Mouse (Mus musculus) WW6 (cell line): ENCODE results near the gene Spic.

ENCODE experiments used
- DNase-seq: peaks from one replicate; pipeline ENCODE4 v3.0.0-alpha.2; 2013; ENCODE audit warnings: low read depth, low spot score

The Spic gene

GRCm38 (mm10) chr10:88645448-88645847, 39.4 kb downstream of the Spic start:
- DNase-seq, result no peak

- DNase-seq, result no peak
These were observed 53.4 kb downstream of the Spic start for GRCm38 (mm10) chr10:88631330-88631953.

- no peak for DNase-seq
These were observed 54.0 kb downstream of the Spic start for GRCm38 (mm10) chr10:88630663-88631329.

- peak; percentile 28 for DNase-seq
These were observed 57.8 kb downstream of the Spic start for GRCm38 (mm10) chr10:88627052-88627451.

GRCm38 (mm10) chr10:88626176-88626575, 58.6 kb downstream of the Spic start:
- no peak for DNase-seq
